18 mouse cellular contexts compared by ENCODE assay signal in genomic region chr15:83566006-83566405, GRCm38 (mm10). TPM values are rescaled to one million over a fixed set of nuclear protein-coding genes. Genes with fewer than 3 reads are reported as not detected.
DNase-seq lines count a peak whose midpoint lies in the region; ATAC-seq and TF ChIP-seq lines count a peak whose summit lies in the region.
"Had no signal": no experiment of that assay in that cellular context is flagged by ENCODE, and none has a peak within 500 bp of the region (broad histone marks: within the 10 kb centered on the region; RNA-seq: fewer than 3 reads in every experiment).

No protein-coding gene starts in this region.

- no peak for TF ChIP-seq CTCF in bone marrow, adult 2 months (IDR thresholded peaks at IDR 0.05; ENCODE audit: control insufficient read depth, insufficient read depth, low read length)
- no peak for TF ChIP-seq CTCF in liver, postnatal 0 days (IDR thresholded peaks at IDR 0.05; ENCODE audit: low read depth)

- no peak overlapping the region for H3K27ac ChIP-seq in heart, embryonic 11.5 days (ENCODE audit: low read depth, low read length)
- H3K27ac ChIP-seq in bone marrow, adult 2 months (ENCODE audit: control insufficient read depth, insufficient read depth, low read depth, low read length, poor library complexity), result peak overlapping the region; percentile 45
- H3K27ac ChIP-seq in liver, postnatal 0 days (ENCODE audit: low read depth), result peak overlapping the region; percentile 65
- H3K27ac ChIP-seq: forebrain, embryonic 15.5 days; midbrain, embryonic 12.5 days had no signal

- H3K27me3 ChIP-seq in heart, embryonic 11.5 days (ENCODE audit: control insufficient read depth, insufficient read depth, low read length), result no peaks in the 10 kb centered on the region
- no peaks in the 10 kb centered on the region for H3K27me3 ChIP-seq in liver, postnatal 0 days (ENCODE audit: insufficient read depth, low read length)
- H3K27me3 ChIP-seq: CH12.LX had no signal

- H3K9me3 ChIP-seq in heart, embryonic 11.5 days (replicated peaks; ENCODE audit: control insufficient read depth, low read length), result no peaks in the 10 kb centered on the region
- no peaks in the 10 kb centered on the region for H3K9me3 ChIP-seq in liver, postnatal 0 days (ENCODE audit: low read length)
- H3K9me3 ChIP-seq: forebrain, embryonic 15.5 days; midbrain, embryonic 12.5 days had no signal

- DNase-seq in heart, postnatal 4 days, result no peak
- peak; percentile 57 for DNase-seq in 3T3-L1 (ENCODE audit: low read depth, low spot score)
- DNase-seq in liver, postnatal 0 days, result no peak
- no peak for DNase-seq in urinary bladder, postnatal 14 days (ENCODE audit: low spot score)
- DNase-seq in B cell, adult 2 months, result no peak
- DNase-seq: cerebellum, adult 9-10 months; kidney, adult 8-10 months; kidney, postnatal 36 days; right cerebral cortex, postnatal 4 days; thymus, adult 18-20 months had no signal

- no peak overlapping the region for H3K4me3 ChIP-seq in heart, embryonic 11.5 days (ENCODE audit: low read depth, low read length)
- H3K4me3 ChIP-seq in bone marrow, adult 2 months (replicated peaks; ENCODE audit: control insufficient read depth, low read depth, low read length), result peak overlapping the region; percentile 35
- H3K4me3 ChIP-seq in liver, postnatal 0 days (ENCODE audit: low read depth, low read length), result peak overlapping the region; percentile 11; the same call in 1 of the 2 replicates
- H3K4me3 ChIP-seq: forebrain, embryonic 15.5 days; midbrain, embryonic 12.5 days had no signal

- H3K4me1 ChIP-seq in heart, embryonic 11.5 days (ENCODE audit: control insufficient read depth, insufficient read depth, low read length), result peaks cover 8% of the 10 kb centered on the region; the same call in 1 of the 2 replicates
- peaks cover 5% of the 10 kb centered on the region for H3K4me1 ChIP-seq in bone marrow, adult 2 months (ENCODE audit: control insufficient read depth, insufficient read depth, low read length)
- peaks cover 28% of the 10 kb centered on the region for H3K4me1 ChIP-seq in liver, postnatal 0 days (ENCODE audit: insufficient read depth)

- H3K4me2 ChIP-seq in heart, embryonic 11.5 days, result peak overlapping the region; percentile 24
- peak overlapping the region; percentile 90 for H3K4me2 ChIP-seq in liver, postnatal 0 days (ENCODE audit: low read depth, low read length)
- H3K4me2 ChIP-seq: forebrain, embryonic 15.5 days; midbrain, embryonic 12.5 days had no signal

- H3K9ac ChIP-seq in heart, embryonic 11.5 days (ENCODE audit: low read depth, low read length), result no peak overlapping the region
- H3K9ac ChIP-seq in liver, postnatal 0 days (replicated peaks), result peak overlapping the region; percentile 59; the same call in 1 of the 2 replicates
- H3K9ac ChIP-seq: forebrain, embryonic 15.5 days; midbrain, embryonic 12.5 days had no signal

- no peak for ATAC-seq in heart, embryonic 11.5 days (replicated peaks; ENCODE audit: insufficient number of reproducible peaks, low FRiP score, low TSS enrichment)
- ATAC-seq in liver, postnatal 0 days, result no peak
- ATAC-seq: activated CD4-positive, CD25-positive, alpha-beta regulatory T cell, adult 4 months; forebrain, embryonic 15.5 days had no signal

- H3K36me3 ChIP-seq in heart, embryonic 11.5 days (ENCODE audit: control insufficient read depth, insufficient read depth, low read length), result no peaks in the 10 kb centered on the region
- no peaks in the 10 kb centered on the region for H3K36me3 ChIP-seq in liver, postnatal 0 days (replicated peaks; ENCODE audit: insufficient read depth, low read length)
- H3K36me3 ChIP-seq: forebrain, embryonic 15.5 days; midbrain, embryonic 12.5 days had no signal

- TF ChIP-seq POLR2A in bone marrow, adult 2 months (IDR thresholded peaks at IDR 0.05; ENCODE audit: borderline replicate concordance, control insufficient read depth, low read depth, low read length), result no peak

- 75% methylated on average over 5 of the region's 5 CpGs for WGBS in heart, embryonic 11.5 days (ENCODE audit: insufficient replicate concordance)
- 51% methylated on average over 5 of the region's 5 CpGs for WGBS in bone marrow, adult 2 months
- WGBS in liver, postnatal 0 days (ENCODE audit: insufficient replicate concordance), result 76% methylated on average over 5 of the region's 5 CpGs

- TF ChIP-seq EP300 in liver, postnatal 0 days (IDR thresholded peaks at IDR 0.05; ENCODE audit: low read depth), result no peak

RNA-seq across cellular contexts. Expression of gene Mcat, which starts 2.4 kb away (rescaled TPM):
- 28.3 and 30.3 TPM in 2 replicates for polyA plus RNA-seq in heart, embryonic 11.5 days (2014; fragmentation: Nextera tagmentation; extraction: Ambion mirVana)
- 10 to 100 TPM; 33.0 to 34.4 TPM for total RNA-seq in heart, postnatal 4 days (2021)
- 5.4 and 11.0 TPM in 2 replicates for polyA plus RNA-seq in bone marrow, adult 2 months (2011; ENCODE audit: insufficient read depth, insufficient read length, low replicate concordance, missing spikeins)
- polyA plus RNA-seq in liver, postnatal 0 days (2015; fragmentation: Nextera tagmentation; extraction: Ambion mirVana), result 20.0 and 20.5 TPM in 2 replicates

RNA-seq across cellular contexts. Expression of gene Tspo, which starts 2.6 kb away (rescaled TPM):
- 129 and 136 TPM in 2 replicates for polyA plus RNA-seq in heart, embryonic 11.5 days (2014; fragmentation: Nextera tagmentation; extraction: Ambion mirVana)
- 10 to 100 TPM; 78.3 to 85.3 TPM for total RNA-seq in heart, postnatal 4 days (2021)
- 80.1 and 97.0 TPM in 2 replicates for polyA plus RNA-seq in bone marrow, adult 2 months (2011; ENCODE audit: insufficient read depth, insufficient read length, low replicate concordance, missing spikeins)
- polyA plus RNA-seq in liver, postnatal 0 days (2015; fragmentation: Nextera tagmentation; extraction: Ambion mirVana), result 168 and 183 TPM in 2 replicates

RNA-seq across cellular contexts. Expression of gene Ttll12, which starts 29.0 kb away (rescaled TPM):
- polyA plus RNA-seq in heart, embryonic 11.5 days (2014; fragmentation: Nextera tagmentation; extraction: Ambion mirVana), result 30.4 and 31.1 TPM in 2 replicates
- total RNA-seq in heart, postnatal 4 days (2021), result 1 to 10 TPM; 9.3 TPM
- polyA plus RNA-seq in bone marrow, adult 2 months (2011; ENCODE audit: insufficient read depth, insufficient read length, low replicate concordance, missing spikeins), result 18.6 and 19.8 TPM in 2 replicates
- 10.9 and 12.9 TPM in 2 replicates for polyA plus RNA-seq in liver, postnatal 0 days (2015; fragmentation: Nextera tagmentation; extraction: Ambion mirVana)

RNA-seq across cellular contexts. Expression of gene Bik, which starts 39.3 kb away (rescaled TPM):
- 31.5 and 33.0 TPM in 2 replicates for polyA plus RNA-seq in heart, embryonic 11.5 days (2014; fragmentation: Nextera tagmentation; extraction: Ambion mirVana)
- total RNA-seq in heart, postnatal 4 days (2021), result 10 to 100 TPM; 22.8 to 28.0 TPM
- polyA plus RNA-seq in bone marrow, adult 2 months (2011; ENCODE audit: insufficient read depth, insufficient read length, low replicate concordance, missing spikeins), result 3.3 and 4.9 TPM in 2 replicates
- 6.2 and 6.4 TPM in 2 replicates for polyA plus RNA-seq in liver, postnatal 0 days (2015; fragmentation: Nextera tagmentation; extraction: Ambion mirVana)
- total RNA-seq: CH12.LX; hematopoietic stem cell, adult 5-6 weeks; left cerebral cortex, postnatal 14 days had no signal

RNA-seq across cellular contexts. Expression of gene Ttll1, which starts 55.3 kb away (rescaled TPM):
- polyA plus RNA-seq in heart, embryonic 11.5 days (2014; fragmentation: Nextera tagmentation; extraction: Ambion mirVana), result 18.7 and 20.4 TPM in 2 replicates
- total RNA-seq in heart, postnatal 4 days (2021), result 10 to 100 TPM; 20.7 to 24.3 TPM
- 2.4 and 5.1 TPM in 2 replicates for polyA plus RNA-seq in bone marrow, adult 2 months (2011; ENCODE audit: insufficient read depth, insufficient read length, low replicate concordance, missing spikeins)
- 2.7 and 3.2 TPM in 2 replicates for polyA plus RNA-seq in liver, postnatal 0 days (2015; fragmentation: Nextera tagmentation; extraction: Ambion mirVana)
